Mouse (Mus musculus) c-Kit-positive CD71-positive TER-119-positive erythroid progenitor cells, embryonic 14.5 days (primary cell): Measurements from ENCODE around the gene Ints11.

Experiments
- DNase-seq: peaks from one replicate; pipeline ENCODE4 v3.0.0-alpha.2; 2013; ENCODE audit warnings: low spot score

The Ints11 gene

GRCm38 (mm10) chr4:155892438-155893211 lies 23.3 kb downstream of the Ints11 start:
- peak; percentile 49 for DNase-seq

- DNase-seq: no peak
These were observed 23.9 kb downstream of the Ints11 start for GRCm38 (mm10) chr4:155893212-155893690.

GRCm38 (mm10) chr4:155894311-155894881 lies 25.1 kb downstream of the Ints11 start:
- peak; percentile 65 for DNase-seq

GRCm38 (mm10) chr4:155895216-155895615 lies 25.9 kb downstream of the Ints11 start:
- DNase-seq: no peak

GRCm38 (mm10) chr4:155895826-155896225 lies 26.5 kb downstream of the Ints11 start:
- DNase-seq: no peak

GRCm38 (mm10) chr4:155896461-155896860 lies 27.1 kb downstream of the Ints11 start:
- DNase-seq: no peak

- no peak for DNase-seq
These were observed 29.0 kb downstream of the Ints11 start for GRCm38 (mm10) chr4:155898318-155898717.

- no peak for DNase-seq
These were observed 30.0 kb downstream of the Ints11 start for GRCm38 (mm10) chr4:155899355-155899754.

- DNase-seq: no peak
These were observed 31.9 kb downstream of the Ints11 start for GRCm38 (mm10) chr4:155901205-155901604.

GRCm38 (mm10) chr4:155903246-155903645 lies 33.9 kb downstream of the Ints11 start:
- DNase-seq: no peak

GRCm38 (mm10) chr4:155904318-155905102 lies 35.2 kb downstream of the Ints11 start:
- DNase-seq: no peak

GRCm38 (mm10) chr4:155905634-155906033 lies 36.3 kb downstream of the Ints11 start:
- DNase-seq: no peak

GRCm38 (mm10) chr4:155906125-155906524 lies 36.8 kb downstream of the Ints11 start:
- DNase-seq: no peak

GRCm38 (mm10) chr4:155907003-155907402 lies 37.7 kb downstream of the Ints11 start:
- DNase-seq: no peak

- no peak for DNase-seq
These were observed 38.9 kb downstream of the Ints11 start for GRCm38 (mm10) chr4:155908281-155908680.

- no peak for DNase-seq
These were observed 39.4 kb downstream of the Ints11 start for GRCm38 (mm10) chr4:155908751-155909150.

GRCm38 (mm10) chr4:155932031-155932430 lies 62.7 kb downstream of the Ints11 start:
- DNase-seq: no peak
